Mouse (Mus musculus) megakaryocyte progenitor cell, adult 5-6 weeks (primary cell): ENCODE results near the gene Rab10. TPM values are rescaled to one million over a fixed set of nuclear protein-coding genes. Genes with fewer than 3 reads are reported as not detected.
A peak's percentile ranks its signal among the peaks of the same experiment; 100 is the strongest.

Source experiments
- ATAC-seq: replicated peaks from 2 replicates; pipeline ENCODE4 v1.8.0; 2016; ENCODE audit warnings: mild to moderate bottlenecking, moderate TSS enrichment, inconsistent platforms; ENCODE audit not compliant: poor library complexity
- total RNA-seq, 2 experiments: library from RNA; stranded (forward) in 1 of 2; stranded (reverse) in 1 of 2; fragments of 157-497, 149-512 nt in 1 of 2; fragments of 200-1000 nt in 1 of 2; gene quantifications; 2 replicates each; pipeline versions ENCODE4 v1.2.3 to v1.2.4; 2015 to 2017

Rab10 gene
- total RNA-seq (2015) (93.9 and 100 TPM in 2 replicates), total RNA-seq (2017) (89.1 and 113 TPM in 2 replicates)

GRCm38 (mm10) chr12:3309391-3310320 is at the start of gene Rab10:
TSS of gene Rab10 (minus strand) at chr12:3309969.
- peak; percentile 81 for ATAC-seq

- ATAC-seq, result peak; percentile 76
These were observed 49.5 kb upstream of the Rab10 start for GRCm38 (mm10) chr12:3359302-3359701.

GRCm38 (mm10) chr12:3356824-3357223 is 47.1 kb upstream of the Rab10 start:
- ATAC-seq, result peak; percentile 54

GRCm38 (mm10) chr12:3355068-3355467 is 45.3 kb upstream of the Rab10 start:
- ATAC-seq, result no peak

- no peak for ATAC-seq
These were observed 42.4 kb upstream of the Rab10 start for GRCm38 (mm10) chr12:3352216-3352615.

GRCm38 (mm10) chr12:3350136-3350535 is 40.4 kb upstream of the Rab10 start:
- ATAC-seq, result peak; percentile 21; the same call in 1 of the 2 replicates

- ATAC-seq, result peak; percentile 91
These were observed 39.6 kb upstream of the Rab10 start for GRCm38 (mm10) chr12:3349387-3349786.

- no peak for ATAC-seq
These were observed 37.9 kb upstream of the Rab10 start for GRCm38 (mm10) chr12:3347682-3348081.

GRCm38 (mm10) chr12:3345038-3345437 is 35.3 kb upstream of the Rab10 start:
- ATAC-seq, result no peak

GRCm38 (mm10) chr12:3344155-3344554 is 34.4 kb upstream of the Rab10 start:
- ATAC-seq, result no peak

- no peak for ATAC-seq
These were observed 29.2 kb upstream of the Rab10 start for GRCm38 (mm10) chr12:3338931-3339330.

GRCm38 (mm10) chr12:3329677-3330076 is 19.9 kb upstream of the Rab10 start:
- ATAC-seq, result no peak

- peak; percentile 51 for ATAC-seq
These were observed 15.5 kb upstream of the Rab10 start for GRCm38 (mm10) chr12:3325232-3325631.

GRCm38 (mm10) chr12:3323241-3323640 is 13.5 kb upstream of the Rab10 start:
- ATAC-seq, result peak; percentile 45; the same call in 1 of the 2 replicates

- ATAC-seq, result no peak; the same call in 1 of the 2 replicates
These were observed 9.6 kb upstream of the Rab10 start for GRCm38 (mm10) chr12:3319377-3319776.

- ATAC-seq, result no peak
These were observed 7.2 kb upstream of the Rab10 start for GRCm38 (mm10) chr12:3316937-3317336.

GRCm38 (mm10) chr12:3316083-3316482 is 6.3 kb upstream of the Rab10 start:
- 0 out of 2 replicates have a peak, but pooled peaks have one; percentile 14 for ATAC-seq

GRCm38 (mm10) chr12:3312886-3313285 is 3.1 kb upstream of the Rab10 start:
- no peak for ATAC-seq

- ATAC-seq, result peak; percentile 7; the same call in 1 of the 2 replicates
These were observed 538 bp upstream of the Rab10 start for GRCm38 (mm10) chr12:3310321-3310692.

GRCm38 (mm10) chr12:3308541-3309241 is 1.1 kb downstream of the Rab10 start:
- 0 out of 2 replicates have a peak, but pooled peaks have one; percentile 9 for ATAC-seq

- no peak for ATAC-seq
These were observed 2.2 kb downstream of the Rab10 start for GRCm38 (mm10) chr12:3307587-3307986.

GRCm38 (mm10) chr12:3305238-3305637 is 4.5 kb downstream of the Rab10 start:
- no peak for ATAC-seq
